Mouse (Mus musculus): ENCODE data around the gene Duox2. TPM values are rescaled to one million over a fixed set of nuclear protein-coding genes. Genes with fewer than 3 reads are reported as not detected.

The Duox2 gene
- polyA plus RNA-seq, 1 experiment from 2014 or later, result not detected

- H3K4me2 ChIP-seq (replicated peaks), result no peak overlapping the region
- no peaks in the 10 kb centered on the region for H3K9me3 ChIP-seq
- ATAC-seq, result no peak
- no peak overlapping the region for H3K27ac ChIP-seq
- H3K36me3 ChIP-seq, result no peaks in the 10 kb centered on the region
- H3K4me1 ChIP-seq (replicated peaks), result peaks cover 9% of the 10 kb centered on the region; the same call in 1 of the 2 replicates
- 87% methylated on average over 9 of the region's 9 CpGs for WGBS
- H3K4me3 ChIP-seq (replicated peaks), result no peak overlapping the region
- no peak overlapping the region for H3K9ac ChIP-seq
- H3K27me3 ChIP-seq (replicated peaks), result no peaks in the 10 kb centered on the region
Observed at GRCm38 (mm10) chr2:122231616-122232015, 66.6 kb downstream of the Duox2 start.

- no peaks in the 10 kb centered on the region for H3K36me3 ChIP-seq
- peaks cover 9% of the 10 kb centered on the region; the same call in 1 of the 2 replicates for H3K4me1 ChIP-seq (replicated peaks)
- no peak for ATAC-seq
- H3K27me3 ChIP-seq (replicated peaks), result no peaks in the 10 kb centered on the region
- no peak overlapping the region for H3K9ac ChIP-seq
- no peak overlapping the region for H3K27ac ChIP-seq
- no peak overlapping the region for H3K4me3 ChIP-seq (replicated peaks)
- no peak overlapping the region for H3K4me2 ChIP-seq (replicated peaks)
- no peaks in the 10 kb centered on the region for H3K9me3 ChIP-seq
- 85% methylated on average over 6 of the region's 6 CpGs for WGBS
Observed at GRCm38 (mm10) chr2:122230395-122230794, 67.9 kb downstream of the Duox2 start.

Other genes starting within 250 kb of the Duox2 start
- gene Spg11, start 180.1 kb downstream of the Duox2 start, polyA plus RNA-seq (2015; fragmentation: Nextera tagmentation; extraction: Ambion mirVana), result 8.5 TPM in 2 replicates
- 367 and 406 TPM in 2 replicates for gene B2m, start 150.8 kb downstream of the Duox2 start, polyA plus RNA-seq (2015; fragmentation: Nextera tagmentation; extraction: Ambion mirVana)
- gene Trim69, start 137.7 kb downstream of the Duox2 start, polyA plus RNA-seq (2015; fragmentation: Nextera tagmentation; extraction: Ambion mirVana), result 0.09 TPM in 1 of 2 replicates, not detected in the other
- not detected in 2 replicates for gene Patl2, start 112.3 kb downstream of the Duox2 start, polyA plus RNA-seq (2015; fragmentation: Nextera tagmentation; extraction: Ambion mirVana)
- gene Terb2, start 112.2 kb downstream of the Duox2 start, polyA plus RNA-seq (2015; fragmentation: Nextera tagmentation; extraction: Ambion mirVana), result not detected in 2 replicates
- 68.1 and 68.6 TPM in 2 replicates for gene Sord, start 63.7 kb downstream of the Duox2 start, polyA plus RNA-seq (2015; fragmentation: Nextera tagmentation; extraction: Ambion mirVana)
- gene Duoxa2, start 451 bp upstream of the Duox2 start, polyA plus RNA-seq (2015; fragmentation: Nextera tagmentation; extraction: Ambion mirVana), result 0.14 and 0.25 TPM in 2 replicates
- not detected in 2 replicates for gene Duoxa1, start 15.3 kb upstream of the Duox2 start, polyA plus RNA-seq (2015; fragmentation: Nextera tagmentation; extraction: Ambion mirVana)
- 0.03 and 0.08 TPM in 2 replicates for gene Duox1, start 17.2 kb upstream of the Duox2 start, polyA plus RNA-seq (2015; fragmentation: Nextera tagmentation; extraction: Ambion mirVana)
- 2.7 and 3.6 TPM in 2 replicates for gene Shf, start 70.7 kb upstream of the Duox2 start, polyA plus RNA-seq (2015; fragmentation: Nextera tagmentation; extraction: Ambion mirVana)
- gene Slc28a2, start 128.0 kb upstream of the Duox2 start, polyA plus RNA-seq (2015; fragmentation: Nextera tagmentation; extraction: Ambion mirVana), result 63.2 and 66.0 TPM in 2 replicates
- gene Gm14085, start 186.5 kb upstream of the Duox2 start, polyA plus RNA-seq (2015; fragmentation: Nextera tagmentation; extraction: Ambion mirVana), result 0.36 and 0.40 TPM in 2 replicates

Measured in intestine, embryonic 15.5 days (tissue).